Mouse (Mus musculus) kidney, embryonic 14.5 days (tissue): ENCODE results near the gene Dazl. TPM values are rescaled to one million over a fixed set of nuclear protein-coding genes. Genes with fewer than 3 reads are reported as not detected.
"Not testable (repeated sequence)": the region's sequence is repeated elsewhere in the genome, so short reads cannot be mapped to it uniquely, and the experiment has no call there.

Experiments
- ATAC-seq: fragments of 200-750 bp; cut with Nextera tagmentation; 2 replicates; pipeline ENCODE4 v1.8.0; 2017; ENCODE audit warnings: moderate number of reproducible peaks, mild to moderate bottlenecking, moderate TSS enrichment, moderate library complexity; ENCODE audit not compliant: low FRiP score, low TSS enrichment
- H3K27ac ChIP-seq: fragments of 300-500 bp; sonication (generic); 2 replicates; pipeline ENCODE4 v1.5.1; 2014; ENCODE audit warnings: low read depth, mild to moderate bottlenecking, low read length, moderate library complexity, mixed read lengths
- H3K27me3 ChIP-seq: fragments of 300-500 bp; sonication (generic); 2 replicates; pipeline ENCODE4 v1.6.1; 2014; ENCODE audit warnings: mild to moderate bottlenecking, low read length; ENCODE audit not compliant: control insufficient read depth, insufficient read depth
- H3K36me3 ChIP-seq: fragments of 300-500 bp; sonication (generic); 2 replicates; pipeline ENCODE4 v1.6.1; 2014; ENCODE audit warnings: low read length, mixed read lengths; ENCODE audit not compliant: control insufficient read depth, insufficient read depth
- H3K4me1 ChIP-seq: fragments of 300-500 bp; sonication (generic); 2 replicates; pipeline ENCODE4 v1.6.1; 2014; ENCODE audit warnings: low read length, mixed read lengths; ENCODE audit not compliant: control insufficient read depth, insufficient read depth
- H3K4me2 ChIP-seq: fragments of 300-500 bp; sonication (generic); replicated peaks from 2 replicates; pipeline ENCODE4 v1.6.1; 2014; ENCODE audit warnings: low read depth, mild to moderate bottlenecking, low read length
- H3K4me3 ChIP-seq: fragments of 300-500 bp; sonication (generic); 2 replicates; pipeline ENCODE4 v1.5.1; 2014; ENCODE audit warnings: mild to moderate bottlenecking, low read length
- H3K9ac ChIP-seq: fragments of 300-500 bp; sonication (generic); 2 replicates; pipeline ENCODE4 v1.6.1; 2014; ENCODE audit warnings: low read depth, mild to moderate bottlenecking, low read length, moderate library complexity
- H3K9me3 ChIP-seq: fragments of 300-500 bp; sonication (generic); 2 replicates; pipeline ENCODE4 v1.6.1; 2016; ENCODE audit warnings: low read length; ENCODE audit not compliant: control insufficient read depth
- WGBS: fragments of 180-500 bp; shearing (Covaris S2); extraction: QIAGEN DNeasy Blood & Tissue Kit; methylation state at CpG from one replicate; pipeline ENCODE4 v1.1.7; 2014; 5-methylcytosine and 5-hydroxymethylcytosine counted together
- polyA plus RNA-seq: library from polyadenylated mRNA; unstranded; fragments of >200 nt; fragmentation: Nextera tagmentation; extraction: Ambion mirVana; gene quantifications from 2 replicates; pipeline ENCODE4 v1.2.1, GENCODE M21; 2014

Dazl gene
- polyA plus RNA-seq, 1 experiment from 2014 or later: not detected

DNA sequence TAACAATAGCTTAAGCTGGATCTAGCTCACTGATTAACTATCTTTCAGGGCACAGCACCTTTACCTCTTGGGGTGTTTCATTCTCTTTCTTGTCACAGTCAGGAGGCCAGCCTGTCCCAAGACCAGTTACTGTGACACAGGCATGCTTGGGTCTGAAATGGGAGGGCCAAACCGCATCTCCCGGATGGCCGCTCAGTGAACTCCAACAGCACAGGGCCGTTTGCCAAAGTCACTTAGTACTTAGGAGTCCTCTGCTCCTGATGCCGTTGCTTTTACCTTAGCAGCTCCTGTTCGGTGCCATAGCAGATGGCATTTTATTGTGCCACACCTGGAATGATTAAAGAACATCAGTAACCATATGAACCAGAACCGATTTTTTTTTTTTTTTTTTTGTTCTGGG is 5.4 kb upstream of the Dazl start:
- H3K36me3 ChIP-seq: no peaks in the 10 kb centered on the region
- peaks cover 2% of the 10 kb centered on the region for H3K9me3 ChIP-seq
- no peaks in the 10 kb centered on the region for H3K4me1 ChIP-seq
- no peaks in the 10 kb centered on the region for H3K27me3 ChIP-seq
- ATAC-seq: no peak
- no peak overlapping the region for H3K9ac ChIP-seq
- H3K4me2 ChIP-seq: no peak overlapping the region
- H3K4me3 ChIP-seq: no peak overlapping the region
- H3K27ac ChIP-seq: no peak overlapping the region
- 72% methylated on average over 7 of the region's 7 CpGs for WGBS

GRCm38 (mm10) chr17:50294726-50295125 is 1.3 kb upstream of the Dazl start:
- Histone ChIP-seq H3K9me3 (peaks cover 11% of the 10 kb centered on the region), H3K36me3 (no peaks in the 10 kb centered on the region), H3K27me3 (no peaks in the 10 kb centered on the region), H3K4me2 (no peak overlapping the region), H3K9ac (no peak overlapping the region), H3K4me3 (no peak overlapping the region), H3K4me1 (no peaks in the 10 kb centered on the region), H3K27ac (no peak overlapping the region)
- WGBS: 90% methylated on average over 12 of the region's 12 CpGs
- no peak for ATAC-seq

- ATAC-seq: peak; percentile 97
- peak overlapping the region; percentile 59; the same call in 1 of the 2 replicates for H3K27ac ChIP-seq
- peak overlapping the region; percentile 51 for H3K4me2 ChIP-seq
- peak overlapping the region; percentile 60 for H3K9ac ChIP-seq
- peaks cover 11% of the 10 kb centered on the region for H3K9me3 ChIP-seq
- no peaks in the 10 kb centered on the region for H3K27me3 ChIP-seq
- 4% methylated on average over 55 of the region's 57 CpGs for WGBS
- no peaks in the 10 kb centered on the region for H3K36me3 ChIP-seq
- no peaks in the 10 kb centered on the region for H3K4me1 ChIP-seq
- H3K4me3 ChIP-seq: peak overlapping the region; percentile 38
Observed at GRCm38 (mm10) chr17:50292661-50293171, 720 bp downstream of the Dazl start.

DNA sequence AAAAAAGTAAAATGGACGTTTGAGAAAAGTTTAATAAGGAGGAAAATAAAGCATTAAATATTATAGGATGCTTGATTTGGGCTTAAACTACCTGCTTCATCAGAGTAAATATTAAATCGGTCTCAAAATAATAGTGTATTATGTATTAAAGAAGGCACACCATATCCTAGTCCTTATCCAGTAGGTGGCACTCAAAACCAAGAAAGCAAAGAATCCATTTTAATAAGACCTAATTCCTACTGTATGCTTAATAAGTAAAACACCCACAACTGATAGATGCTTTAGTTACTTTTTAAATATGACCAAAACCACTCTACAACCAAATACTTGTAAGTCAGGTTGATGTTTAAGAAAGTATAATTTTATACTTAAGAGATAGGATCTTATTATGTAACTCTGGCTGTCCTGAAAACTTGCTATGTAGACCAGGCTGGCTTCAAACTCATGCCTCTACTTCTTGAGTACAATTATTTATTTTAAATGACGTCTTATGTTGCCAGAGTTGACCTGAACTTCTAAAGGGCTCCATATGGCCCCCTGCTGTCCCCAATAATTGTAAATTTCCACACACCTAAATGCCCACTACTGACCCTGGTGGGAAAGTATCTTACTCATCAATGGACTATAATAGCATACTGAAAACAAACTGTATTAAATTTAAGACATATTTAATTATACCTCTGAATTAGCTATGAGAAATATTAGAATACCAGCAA is 1.8 kb downstream of the Dazl start:
- Histone ChIP-seq H3K36me3 (no peaks in the 10 kb centered on the region), H3K9ac (no peak overlapping the region), H3K4me1 (no peaks in the 10 kb centered on the region), H3K27me3 (no peaks in the 10 kb centered on the region), H3K9me3 (peaks cover 11% of the 10 kb centered on the region), H3K4me2 (no peak overlapping the region), H3K4me3 (no peak overlapping the region), H3K27ac (no peak overlapping the region)
- no peak for ATAC-seq
- WGBS: 22% methylated on average over 3 of the region's 3 CpGs

DNA sequence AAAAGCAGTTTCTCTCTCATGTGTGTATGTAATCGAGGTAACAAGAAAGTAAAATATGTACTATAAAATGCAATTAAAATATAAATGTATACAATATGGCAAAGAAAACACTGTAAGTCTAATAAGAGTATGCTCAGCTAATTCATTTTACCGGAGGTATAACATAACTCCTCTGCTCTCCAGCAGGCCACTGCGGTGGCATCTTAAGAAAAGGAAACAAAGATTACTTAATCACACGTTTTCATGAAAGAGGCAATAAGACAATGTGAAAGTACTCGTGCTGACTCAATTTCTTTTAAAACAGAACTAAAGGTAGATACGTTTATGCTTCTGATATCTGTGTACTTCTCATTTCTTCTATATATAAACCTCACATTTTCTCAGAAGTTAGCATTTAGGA is 8.6 kb downstream of the Dazl start:
- Histone ChIP-seq H3K36me3 (no peaks in the 10 kb centered on the region), H3K4me3 (no peak overlapping the region), H3K4me2 (no peak overlapping the region), H3K4me1 (no peaks in the 10 kb centered on the region), H3K27ac (no peak overlapping the region), H3K9me3 (no peaks in the 10 kb centered on the region), H3K27me3 (no peaks in the 10 kb centered on the region), H3K9ac (no peak overlapping the region)
- ATAC-seq: no peak
- WGBS: 80% methylated on average over 6 of the region's 6 CpGs

DNA sequence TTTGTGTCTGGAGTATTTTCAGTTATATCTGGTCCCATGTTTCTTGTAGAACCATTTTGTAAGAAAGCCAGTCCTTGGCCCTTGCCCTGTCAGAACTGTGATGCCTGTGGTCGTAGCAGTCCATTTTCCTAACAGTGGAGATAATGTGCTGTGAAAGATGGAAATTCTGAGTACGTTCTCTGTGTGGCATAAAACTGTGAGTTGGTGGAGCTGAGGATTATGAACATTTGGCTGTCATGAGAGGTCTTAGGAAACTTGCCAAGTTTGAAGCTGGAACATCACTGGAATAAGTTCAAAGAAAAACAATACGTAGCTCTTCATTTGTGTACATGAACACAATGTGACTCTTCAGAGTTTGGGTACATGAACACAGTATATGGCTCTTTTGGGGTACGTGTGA is 31.8 kb downstream of the Dazl start:
- not testable (repeated sequence) for H3K36me3 ChIP-seq, ATAC-seq, H3K9me3 ChIP-seq, H3K4me3 ChIP-seq, H3K27me3 ChIP-seq, H3K27ac ChIP-seq, H3K9ac ChIP-seq, H3K4me1 ChIP-seq, H3K4me2 ChIP-seq
- WGBS: 86% methylated on average over 4 of the region's 4 CpGs

- 95% methylated on average over 6 of the region's 6 CpGs for WGBS
- H3K27me3 ChIP-seq: no peaks in the 10 kb centered on the region
- H3K9ac ChIP-seq: no peak overlapping the region
- no peak for ATAC-seq
- H3K36me3 ChIP-seq: no peaks in the 10 kb centered on the region
- no peak overlapping the region for H3K27ac ChIP-seq
- no peaks in the 10 kb centered on the region for H3K4me1 ChIP-seq
- H3K4me3 ChIP-seq: no peak overlapping the region
- H3K4me2 ChIP-seq: no peak overlapping the region
- H3K9me3 ChIP-seq: no peaks in the 10 kb centered on the region
Observed at GRCm38 (mm10) chr17:50260856-50261255, 32.6 kb downstream of the Dazl start.

DNA sequence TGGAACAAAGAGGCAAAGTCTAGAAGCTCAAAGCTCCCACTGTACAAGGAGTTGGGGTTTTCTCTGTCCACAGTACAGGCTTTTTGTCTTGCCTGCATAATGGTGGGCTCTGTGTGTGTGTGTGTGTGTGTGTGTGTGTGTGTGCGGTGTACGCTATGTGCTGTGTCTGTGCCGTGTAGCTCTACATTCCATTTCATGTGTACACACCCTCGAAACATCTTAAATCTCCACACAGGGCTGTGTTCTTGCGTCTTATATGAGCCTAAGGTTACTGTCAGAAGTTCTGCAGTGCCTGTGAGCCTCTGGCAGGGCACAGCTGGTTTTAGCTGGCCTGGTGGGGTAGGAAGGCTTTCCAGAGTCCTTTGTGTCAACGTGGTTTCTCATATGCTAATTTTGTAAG is 46.8 kb downstream of the Dazl start:
- H3K27ac ChIP-seq: no peak overlapping the region
- no peaks in the 10 kb centered on the region for H3K27me3 ChIP-seq
- no peak overlapping the region for H3K4me2 ChIP-seq
- no peaks in the 10 kb centered on the region for H3K4me1 ChIP-seq
- 87% methylated on average over 6 of the region's 6 CpGs for WGBS
- no peaks in the 10 kb centered on the region for H3K9me3 ChIP-seq
- no peaks in the 10 kb centered on the region for H3K36me3 ChIP-seq
- H3K9ac ChIP-seq: no peak overlapping the region
- no peak for ATAC-seq
- H3K4me3 ChIP-seq: no peak overlapping the region

GRCm38 (mm10) chr17:50244675-50245074 is 48.8 kb downstream of the Dazl start:
- Histone ChIP-seq H3K4me1 (no peaks in the 10 kb centered on the region), H3K27ac (no peak overlapping the region), H3K4me2 (no peak overlapping the region), H3K9ac (no peak overlapping the region), H3K27me3 (no peaks in the 10 kb centered on the region), H3K9me3 (no peaks in the 10 kb centered on the region), H3K36me3 (no peaks in the 10 kb centered on the region), H3K4me3 (no peak overlapping the region)
- WGBS: 61% methylated on average over 4 of the region's 4 CpGs
- ATAC-seq: no peak
